Mouse (Mus musculus) myocyte (in vitro differentiated cells): ENCODE data around the gene Ncs1.

Source experiments
- CEBPB ChIP-seq: IDR thresholded peaks from 2 replicates; pipeline ENCODE4 v1.6.1; 2011; ENCODE audit warnings: mild to moderate bottlenecking, moderate library complexity; ENCODE audit not compliant: poor library complexity, insufficient read depth, severe bottlenecking
- E2F4 ChIP-seq: IDR thresholded peaks from one replicate; pipeline ENCODE4 v1.6.1; 2011; ENCODE audit warnings: mild to moderate bottlenecking, control low read depth, moderate library complexity; ENCODE audit not compliant: insufficient read depth
- MAX ChIP-seq: IDR thresholded peaks from one replicate; pipeline ENCODE4 v1.6.1; 2011; ENCODE audit warnings: low read depth, mild to moderate bottlenecking, control low read depth
- MYOD1 ChIP-seq, 3 experiments: IDR thresholded peaks; one replicate each; pipeline ENCODE4 v1.6.1; 2011; ENCODE audit warnings: control low read depth in 2 of 3, low read depth in 2 of 3, mild to moderate bottlenecking in 2 of 3, moderate library complexity in 1 of 3; ENCODE audit not compliant: insufficient read length in 2 of 3, control insufficient read depth in 1 of 3
- POLR2A ChIP-seq: IDR thresholded peaks from one replicate; pipeline ENCODE4 v1.6.1; 2011; ENCODE audit warnings: low read depth, mild to moderate bottlenecking, control low read depth, moderate library complexity; ENCODE audit not compliant: insufficient read length
- POLR2AphosphoS2 ChIP-seq: IDR thresholded peaks from one replicate; pipeline ENCODE4 v1.6.1; 2011; ENCODE audit warnings: low read depth, control low read depth; ENCODE audit not compliant: insufficient read length
- REST ChIP-seq: IDR thresholded peaks from one replicate; pipeline ENCODE4 v1.6.1; 2011; ENCODE audit warnings: mild to moderate bottlenecking, control low read depth, moderate library complexity; ENCODE audit not compliant: insufficient read depth, insufficient read length
- TCF12 ChIP-seq: IDR thresholded peaks from one replicate; pipeline ENCODE4 v1.6.1; 2011; ENCODE audit warnings: mild to moderate bottlenecking, control low read depth; ENCODE audit not compliant: poor library complexity, insufficient read depth, severe bottlenecking
- TCF3 ChIP-seq: IDR thresholded peaks from one replicate; pipeline ENCODE4 v1.6.1; 2011; ENCODE audit warnings: low read depth, control low read depth; ENCODE audit not compliant: insufficient read length
- USF1 ChIP-seq: IDR thresholded peaks from one replicate; pipeline ENCODE4 v1.6.1; 2011; ENCODE audit warnings: low read depth, mild to moderate bottlenecking, control low read depth, moderate library complexity

- TF ChIP-seq POLR2AphosphoS2 (no peak), MAX (no peak), POLR2A (no peak), USF1 (no peak), CEBPB (no peak), REST (no peak), TCF12 (no peak), E2F4 (no peak), MYOD1 (IDR thresholded peaks at IDR 0.05; ENCODE audit: control insufficient read depth in 1 of 3, insufficient read length in 2 of 3, low read depth in 2 of 3) (no peak), TCF3 (no peak)
Observed at GRCm38 (mm10) chr2:31244216-31244615, 1.4 kb upstream of the Ncs1 start.
